Mouse (Mus musculus) ES-E14 (cell line): ENCODE data around the gene Pcdh8.

Experiments
- CHD2 ChIP-seq: IDR thresholded peaks from 2 replicates; pipeline ENCODE4 v1.6.1; 2014; ENCODE audit warnings: mild to moderate bottlenecking, low read depth, low read length, inconsistent platforms
- MAFK ChIP-seq: IDR thresholded peaks from 2 replicates; pipeline ENCODE4 v1.6.1; 2014; ENCODE audit warnings: mild to moderate bottlenecking, low read depth, low read length, inconsistent platforms; ENCODE audit not compliant: insufficient read depth

- TF ChIP-seq MAFK (no peak), CHD2 (no peak)
Observed at GRCm38 (mm10) chr14:79771802-79772511, 845 bp upstream of the Pcdh8 start.
